Mouse (Mus musculus): ENCODE results near the gene Lmbrd1. TPM values are rescaled to one million over a fixed set of nuclear protein-coding genes. Genes with fewer than 3 reads are reported as not detected.

Gene Lmbrd1
- polyA plus RNA-seq, 1 experiment, result not detected

DNA sequence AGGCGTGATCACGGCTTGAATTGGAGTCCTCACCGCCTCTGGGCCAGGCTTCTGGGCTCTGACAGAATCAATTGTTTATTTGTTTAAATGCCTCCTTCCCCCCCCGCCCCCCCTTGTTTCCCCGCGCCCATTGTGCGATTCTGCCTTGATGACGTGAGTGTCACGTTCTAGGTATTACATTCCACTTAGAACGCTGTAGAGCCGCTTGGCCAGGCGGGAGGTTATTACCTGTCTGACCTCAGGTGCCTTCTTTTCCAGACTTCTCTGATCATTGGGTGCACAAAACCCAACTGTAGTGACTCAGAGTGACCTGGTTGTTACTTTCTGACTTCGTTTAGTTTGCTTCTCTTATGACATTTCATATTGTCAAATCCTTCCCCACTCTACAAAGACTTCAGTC, 641 bp downstream of the Lmbrd1 start:
- under 1% methylated on average over 13 of the region's 13 CpGs for whole genome bisulfite sequencing
- H3K4me3 ChIP-seq (ENCODE audit: insufficient read depth, low read depth, low read length), result peak overlapping the region; percentile 75
- TF ChIP-seq CTCF (IDR thresholded peaks at IDR 0.05; ENCODE audit: insufficient read depth, low read depth, low read length), result no peak
- TF ChIP-seq POLR2A (IDR thresholded peaks at IDR 0.05; ENCODE audit: insufficient read depth, low read depth, low read length), result no peak
- peaks cover 10% of the 10 kb centered on the region for H3K4me1 ChIP-seq (ENCODE audit: control insufficient read depth, insufficient read depth, low read length)
- H3K27ac ChIP-seq (ENCODE audit: insufficient read depth, low read depth, low read length), result peak overlapping the region; percentile 74

DNA sequence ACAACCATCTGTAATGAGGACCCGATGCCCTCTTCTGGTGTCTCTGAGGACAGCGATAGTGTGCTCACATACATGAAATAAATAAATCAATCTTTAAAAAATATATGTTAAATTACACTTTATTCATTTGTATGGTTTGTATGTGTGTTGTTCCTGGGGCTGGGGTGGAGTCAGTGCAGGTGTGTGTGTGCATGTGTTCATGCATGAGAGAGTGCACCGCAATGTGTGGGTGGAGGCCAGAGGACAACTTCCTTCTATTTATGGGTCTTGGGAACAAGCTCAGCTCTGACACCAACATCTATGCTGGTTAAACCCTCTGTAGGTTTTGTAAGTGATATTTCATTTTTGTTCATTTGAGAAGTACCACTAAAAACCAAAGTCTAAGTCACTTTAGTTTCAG, 2.6 kb downstream of the Lmbrd1 start:
- Histone ChIP-seq H3K4me3 (ENCODE audit: insufficient read depth, low read depth, low read length) (no peak overlapping the region), H3K27ac (ENCODE audit: insufficient read depth, low read depth, low read length) (no peak overlapping the region), H3K4me1 (ENCODE audit: control insufficient read depth, insufficient read depth, low read length) (peaks cover 13% of the 10 kb centered on the region)
- 92% methylated on average over 3 of the region's 3 CpGs for WGBS
- TF ChIP-seq CTCF (IDR thresholded peaks at IDR 0.05; ENCODE audit: insufficient read depth, low read depth, low read length), result no peak
- TF ChIP-seq POLR2A (IDR thresholded peaks at IDR 0.05; ENCODE audit: insufficient read depth, low read depth, low read length), result no peak

DNA sequence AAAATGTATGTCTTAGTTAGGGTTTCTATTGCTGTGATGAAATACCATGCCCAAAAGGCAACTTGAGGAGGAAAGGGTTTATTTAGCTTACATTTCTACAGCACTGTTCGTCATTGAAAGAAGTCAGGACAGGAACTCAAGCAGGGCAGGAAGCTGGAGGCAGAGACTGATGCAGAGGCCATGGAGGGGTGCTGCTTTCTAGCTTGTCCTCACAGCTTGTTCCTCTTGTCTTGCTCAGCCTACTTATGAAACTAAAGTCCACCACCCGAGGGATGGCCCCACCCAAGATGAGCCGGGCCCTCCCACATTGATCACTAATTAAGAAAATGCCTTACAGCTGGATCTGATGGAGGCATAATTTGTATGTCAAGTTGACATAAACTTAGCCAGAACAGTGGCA, 3.5 kb downstream of the Lmbrd1 start:
- Histone ChIP-seq H3K27ac (ENCODE audit: insufficient read depth, low read depth, low read length) (no peak overlapping the region), H3K4me1 (ENCODE audit: control insufficient read depth, insufficient read depth, low read length) (peaks cover 13% of the 10 kb centered on the region), H3K4me3 (ENCODE audit: insufficient read depth, low read depth, low read length) (no peak overlapping the region)
- 23% methylated on average over 3 of the region's 3 CpGs for WGBS
- no peak for TF ChIP-seq CTCF (IDR thresholded peaks at IDR 0.05; ENCODE audit: insufficient read depth, low read depth, low read length)
- no peak for TF ChIP-seq POLR2A (IDR thresholded peaks at IDR 0.05; ENCODE audit: insufficient read depth, low read depth, low read length)

DNA sequence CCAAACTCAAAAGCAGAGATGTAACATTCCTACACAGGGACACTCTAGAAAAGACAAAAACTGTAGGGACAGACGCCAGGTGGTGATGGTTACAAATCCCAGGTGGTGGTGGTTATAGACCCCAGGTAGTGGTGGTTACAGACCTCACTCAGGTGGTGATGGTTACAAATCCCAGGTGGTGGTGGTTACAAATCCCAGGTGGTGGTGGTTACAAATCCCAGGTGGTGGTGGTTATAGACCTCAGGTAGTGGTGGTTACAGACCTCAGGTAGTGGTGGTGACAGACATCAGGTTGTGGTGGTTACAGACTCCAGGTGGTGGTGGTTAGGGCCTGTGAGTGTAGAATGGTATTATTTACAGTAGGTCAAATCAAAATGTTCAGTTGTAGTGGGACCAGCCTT, 5.5 kb downstream of the Lmbrd1 start:
- H3K4me3 ChIP-seq (ENCODE audit: insufficient read depth, low read depth, low read length), result no peak overlapping the region
- TF ChIP-seq POLR2A (IDR thresholded peaks at IDR 0.05; ENCODE audit: insufficient read depth, low read depth, low read length) (no peak), CTCF (IDR thresholded peaks at IDR 0.05; ENCODE audit: insufficient read depth, low read depth, low read length) (no peak)
- no peak overlapping the region for H3K27ac ChIP-seq (ENCODE audit: insufficient read depth, low read depth, low read length)
- WGBS, result 95% methylated on average over 1 of the region's 1 CpGs
- H3K4me1 ChIP-seq (ENCODE audit: control insufficient read depth, insufficient read depth, low read length), result peaks cover 13% of the 10 kb centered on the region

DNA sequence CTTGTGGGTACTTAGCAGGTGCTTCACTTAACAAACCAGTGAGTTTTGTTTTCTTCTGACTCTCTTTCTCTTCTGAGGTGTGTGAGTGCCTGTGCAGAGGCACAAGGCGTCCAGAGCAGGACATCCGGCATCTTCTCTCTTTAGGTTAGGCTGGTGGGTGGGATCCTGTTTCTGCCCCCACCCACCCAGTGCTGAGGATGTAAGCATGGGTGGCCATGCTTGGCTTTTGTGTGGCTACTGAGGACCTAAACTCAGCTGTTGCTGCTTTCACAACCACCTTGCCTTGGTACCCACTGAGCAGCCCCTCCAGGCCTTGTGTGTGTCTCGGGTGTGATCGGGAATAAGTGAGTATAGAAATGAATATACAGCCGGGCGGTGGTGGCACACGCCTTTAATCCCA, 7.2 kb downstream of the Lmbrd1 start:
- 95% methylated on average over 7 of the region's 7 CpGs for WGBS
- H3K27ac ChIP-seq (ENCODE audit: insufficient read depth, low read depth, low read length), result no peak overlapping the region
- H3K4me3 ChIP-seq (ENCODE audit: insufficient read depth, low read depth, low read length), result no peak overlapping the region
- H3K4me1 ChIP-seq (ENCODE audit: control insufficient read depth, insufficient read depth, low read length), result peaks cover 10% of the 10 kb centered on the region
- TF ChIP-seq POLR2A (IDR thresholded peaks at IDR 0.05; ENCODE audit: insufficient read depth, low read depth, low read length), result no peak
- no peak for TF ChIP-seq CTCF (IDR thresholded peaks at IDR 0.05; ENCODE audit: insufficient read depth, low read depth, low read length)

DNA sequence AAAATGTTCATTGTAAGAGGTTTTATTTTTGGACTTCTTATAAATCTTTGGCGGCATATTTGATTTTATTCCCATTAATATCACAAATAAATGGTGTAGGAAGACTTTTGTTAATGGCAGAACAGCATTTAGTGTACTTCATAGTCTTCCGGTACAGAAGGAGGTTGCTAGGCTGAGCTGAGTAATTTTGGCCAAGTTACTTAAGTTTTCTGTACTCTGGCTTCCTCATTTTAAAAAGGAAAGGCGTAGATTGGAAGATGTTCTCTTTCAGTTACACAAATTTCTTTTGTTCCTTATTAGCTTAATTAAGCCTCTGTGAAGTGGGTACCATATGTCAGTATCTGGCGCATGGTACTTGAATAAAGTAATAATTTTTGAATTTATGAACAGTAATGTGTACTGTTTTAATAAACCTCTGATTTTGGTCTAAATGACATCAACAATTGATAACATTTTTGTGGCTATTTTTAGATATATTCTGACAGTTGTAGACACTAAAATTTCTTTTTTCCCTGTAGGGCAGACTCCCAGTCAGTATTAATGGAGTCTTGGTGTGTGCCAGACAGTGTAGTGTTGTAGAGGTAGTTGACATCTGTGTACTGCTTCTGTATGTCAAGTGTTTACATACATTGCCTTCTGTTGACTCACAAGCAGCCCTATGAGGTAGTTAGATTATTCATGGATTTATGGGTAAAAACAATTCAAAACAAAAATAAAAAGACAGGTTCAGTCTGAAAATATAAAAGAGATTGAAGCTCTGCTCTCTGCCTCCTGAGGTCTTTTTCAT, 8.0 kb downstream of the Lmbrd1 start:
- Histone ChIP-seq H3K4me1 (ENCODE audit: control insufficient read depth, insufficient read depth, low read length) (peaks cover 8% of the 10 kb centered on the region), H3K4me3 (ENCODE audit: insufficient read depth, low read depth, low read length) (no peak overlapping the region), H3K27ac (ENCODE audit: insufficient read depth, low read depth, low read length) (no peak overlapping the region)
- WGBS, result 79% methylated on average over 4 of the region's 4 CpGs
- TF ChIP-seq POLR2A (IDR thresholded peaks at IDR 0.05; ENCODE audit: insufficient read depth, low read depth, low read length) (no peak), CTCF (IDR thresholded peaks at IDR 0.05; ENCODE audit: insufficient read depth, low read depth, low read length) (no peak)

DNA sequence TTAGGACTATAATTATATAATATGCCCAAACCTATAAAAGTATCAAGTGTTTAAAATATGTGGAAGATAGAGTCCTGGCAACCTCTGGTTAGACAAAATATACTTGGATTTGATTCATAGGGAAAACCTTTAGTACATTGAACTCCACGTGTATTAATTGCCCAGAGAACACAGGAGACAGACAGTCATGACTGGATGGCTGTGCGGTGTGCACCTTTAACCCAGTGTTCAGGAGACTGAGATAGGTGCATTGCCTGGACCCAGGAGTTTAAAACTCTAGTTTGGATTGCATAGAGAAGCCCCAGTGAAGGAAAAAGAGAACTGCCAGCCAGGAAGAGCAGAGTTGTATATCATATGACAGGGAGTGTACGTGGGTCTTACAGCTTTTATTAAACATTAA, 19.2 kb downstream of the Lmbrd1 start:
- Histone ChIP-seq H3K4me3 (ENCODE audit: insufficient read depth, low read depth, low read length) (no peak overlapping the region), H3K4me1 (ENCODE audit: control insufficient read depth, insufficient read depth, low read length) (peaks cover 12% of the 10 kb centered on the region; the same call in 1 of the 2 replicates), H3K27ac (ENCODE audit: insufficient read depth, low read depth, low read length) (no peak overlapping the region)
- TF ChIP-seq POLR2A (IDR thresholded peaks at IDR 0.05; ENCODE audit: insufficient read depth, low read depth, low read length) (no peak), CTCF (IDR thresholded peaks at IDR 0.05; ENCODE audit: insufficient read depth, low read depth, low read length) (no peak)
- WGBS, result 89% methylated on average over 3 of the region's 3 CpGs

DNA sequence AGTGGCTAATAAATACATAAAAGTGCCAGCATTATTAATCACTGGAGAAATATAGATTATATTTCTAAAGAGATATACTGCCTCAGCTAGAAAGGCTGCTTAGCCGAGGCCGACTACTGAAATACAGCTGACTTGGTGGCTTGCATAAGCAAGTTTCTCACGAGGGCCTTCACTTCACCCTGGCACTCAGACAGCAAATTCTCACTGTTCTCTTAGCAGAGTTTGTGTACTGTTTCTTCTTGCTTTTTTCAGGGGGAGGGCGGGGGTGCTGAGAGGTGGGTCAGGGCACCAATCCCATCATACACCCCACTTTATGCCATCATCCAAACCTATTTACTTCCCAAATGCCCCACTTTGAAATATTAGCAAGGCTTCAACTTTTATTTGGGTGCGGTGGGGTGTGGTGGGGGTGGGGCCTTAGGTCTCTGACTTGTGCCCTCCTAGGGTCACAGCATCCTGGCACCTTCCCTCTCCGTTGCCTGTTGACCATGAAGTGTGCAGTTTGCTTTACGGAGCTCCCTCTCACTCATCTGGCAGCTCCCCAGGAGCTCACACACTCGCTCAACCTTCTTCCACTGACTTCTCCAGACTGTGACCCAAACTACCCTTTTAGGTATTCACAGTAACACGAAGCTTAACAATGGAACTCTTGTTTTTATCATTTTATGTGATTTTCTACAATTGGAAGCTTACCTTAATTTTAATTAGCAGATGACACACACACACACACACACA, 19.9 kb downstream of the Lmbrd1 start:
- H3K4me3 ChIP-seq (ENCODE audit: insufficient read depth, low read depth, low read length), result no peak overlapping the region
- TF ChIP-seq POLR2A (IDR thresholded peaks at IDR 0.05; ENCODE audit: insufficient read depth, low read depth, low read length), result no peak
- TF ChIP-seq CTCF (IDR thresholded peaks at IDR 0.05; ENCODE audit: insufficient read depth, low read depth, low read length), result no peak
- WGBS, result 70% methylated on average over 9 of the region's 9 CpGs
- peaks cover 12% of the 10 kb centered on the region; the same call in 1 of the 2 replicates for H3K4me1 ChIP-seq (ENCODE audit: control insufficient read depth, insufficient read depth, low read length)
- no peak overlapping the region for H3K27ac ChIP-seq (ENCODE audit: insufficient read depth, low read depth, low read length)

DNA sequence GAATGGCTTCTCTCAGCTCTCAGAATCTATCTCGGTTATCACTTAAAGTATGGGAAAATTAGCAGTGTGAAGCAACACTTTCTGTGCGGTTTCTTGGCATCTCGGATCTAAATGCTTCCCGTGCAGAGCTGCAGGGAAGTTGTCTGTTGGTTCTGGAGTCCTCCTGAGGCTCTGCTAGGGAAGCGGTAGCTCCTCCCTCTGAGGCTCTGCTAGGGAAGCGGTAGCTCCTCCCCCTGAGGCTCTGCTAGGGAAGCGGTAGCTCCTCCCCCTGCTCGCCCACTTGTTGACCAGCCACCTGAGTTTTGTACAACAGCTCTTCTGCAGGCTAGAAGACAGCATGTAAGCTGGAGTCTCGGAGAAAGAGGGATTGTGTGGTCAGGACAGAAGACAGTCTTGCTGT, 20.9 kb downstream of the Lmbrd1 start:
- Histone ChIP-seq H3K4me3 (ENCODE audit: insufficient read depth, low read depth, low read length) (no peak overlapping the region), H3K27ac (ENCODE audit: insufficient read depth, low read depth, low read length) (no peak overlapping the region), H3K4me1 (ENCODE audit: control insufficient read depth, insufficient read depth, low read length) (peaks cover 12% of the 10 kb centered on the region; the same call in 1 of the 2 replicates)
- no peak for TF ChIP-seq POLR2A (IDR thresholded peaks at IDR 0.05; ENCODE audit: insufficient read depth, low read depth, low read length)
- TF ChIP-seq CTCF (IDR thresholded peaks at IDR 0.05; ENCODE audit: insufficient read depth, low read depth, low read length), result no peak
- WGBS, result 42% methylated on average over 9 of the region's 9 CpGs
